Mouse (Mus musculus) limb, embryonic 13.5 days (tissue): ENCODE results near the gene Hoxa3. TPM values are rescaled to one million over a fixed set of nuclear protein-coding genes. Genes with fewer than 3 reads are reported as not detected.

Source experiments
- ATAC-seq: fragments of 200-750 bp; cut with Nextera tagmentation; 2 replicates; pipeline ENCODE4 v1.8.0; 2017; ENCODE audit warnings: low read depth, moderate number of reproducible peaks, moderate TSS enrichment; ENCODE audit not compliant: low FRiP score
- H3K27ac ChIP-seq: fragments of 300-500 bp; sonication (generic); 2 replicates; pipeline ENCODE4 v1.5.1; 2015; ENCODE audit warnings: inconsistent platforms, mild to moderate bottlenecking, moderate library complexity
- H3K27me3 ChIP-seq: fragments of 300-500 bp; sonication (generic); 2 replicates; pipeline ENCODE4 v1.6.1; 2015; ENCODE audit warnings: mild to moderate bottlenecking, inconsistent platforms
- H3K36me3 ChIP-seq: fragments of 300-500 bp; sonication (generic); 2 replicates; pipeline ENCODE4 v1.6.1; 2015; ENCODE audit warnings: inconsistent platforms, mild to moderate bottlenecking, moderate library complexity
- H3K4me1 ChIP-seq: fragments of 300-500 bp; sonication (generic); 2 replicates; pipeline ENCODE4 v1.6.1; 2015; ENCODE audit warnings: inconsistent platforms
- H3K4me2 ChIP-seq: fragments of 300-500 bp; sonication (generic); replicated peaks from 2 replicates; pipeline ENCODE4 v1.6.1; 2015; ENCODE audit warnings: inconsistent platforms, mild to moderate bottlenecking, moderate library complexity
- H3K4me3 ChIP-seq: fragments of 300-500 bp; sonication (generic); 2 replicates; pipeline ENCODE4 v1.5.1; 2015; ENCODE audit warnings: moderate library complexity, mild to moderate bottlenecking, inconsistent platforms
- H3K9ac ChIP-seq: fragments of 300-500 bp; sonication (generic); 2 replicates; pipeline ENCODE4 v1.6.1; 2015; ENCODE audit warnings: mild to moderate bottlenecking, inconsistent platforms
- H3K9me3 ChIP-seq: fragments of 300-500 bp; sonication (generic); 2 replicates; pipeline ENCODE4 v1.6.1; 2016; ENCODE audit warnings: inconsistent platforms
- WGBS: fragments of 180-500 bp; shearing (Covaris S2); methylation state at CpG from one replicate; pipeline ENCODE4 v1.1.7; 2015; 5-methylcytosine and 5-hydroxymethylcytosine counted together
- polyA plus RNA-seq: library from polyadenylated mRNA; unstranded; fragments of >200 nt; fragmentation: Nextera tagmentation; extraction: Ambion mirVana; gene quantifications from 2 replicates; pipeline ENCODE4 v1.2.1, GENCODE M21; 2015

The Hoxa3 gene
- 5.9 and 6.3 TPM in 2 replicates for polyA plus RNA-seq

DNA sequence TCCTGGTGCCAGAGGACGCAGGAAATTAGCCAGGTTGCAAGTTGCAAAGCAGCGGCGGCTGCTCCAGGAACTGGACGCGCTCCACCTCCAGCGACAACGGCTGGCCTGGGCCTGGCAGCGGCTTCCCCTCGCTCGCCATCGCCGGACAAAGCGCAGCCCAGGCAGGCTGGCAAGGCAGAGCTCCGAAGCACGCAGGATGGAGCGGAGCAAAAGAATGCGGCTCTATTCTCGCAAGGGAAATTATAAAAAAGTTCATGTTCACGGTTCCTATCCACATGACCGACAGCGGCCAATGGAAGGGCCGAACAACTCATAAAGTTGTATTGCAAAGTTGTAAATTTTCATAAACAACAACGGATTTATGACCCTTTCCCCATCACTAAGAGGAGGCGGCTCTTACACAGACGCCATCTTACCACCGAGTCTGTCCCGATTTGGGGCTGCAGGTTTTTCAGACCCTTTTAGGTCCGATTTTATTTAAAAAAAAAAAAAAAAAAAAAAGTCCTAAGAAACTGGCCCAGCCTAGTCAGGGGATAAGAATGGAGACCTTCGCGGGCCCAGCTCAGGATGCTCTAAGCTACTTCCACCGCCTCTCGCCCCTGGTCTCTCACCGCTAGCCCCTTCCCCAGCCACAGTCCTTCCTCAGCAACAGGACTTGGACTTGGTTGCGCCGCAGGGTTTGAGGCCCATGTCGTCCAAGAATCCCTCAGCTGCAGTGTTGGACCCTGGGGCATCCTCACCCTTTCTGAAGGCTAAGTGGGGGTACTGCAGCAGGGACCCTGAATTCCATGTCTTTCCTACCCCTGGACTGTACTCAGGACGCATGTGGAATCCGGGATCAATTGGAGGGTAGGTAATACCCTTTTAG, at the start of gene Hoxa3, which contains the start of gene Gm28308:
Hoxa3 (minus strand) TSS at position 218 of the 868 bp plus-strand sequence.
Gm28308 (minus strand) TSS at position 221 of the 868 bp plus-strand sequence.
- Histone ChIP-seq H3K4me1 (peaks cover 71% of the 10 kb centered on the region), H3K4me2 (peak within 1 kb of the TSS; percentile 90), H3K27ac (peak within 1 kb of the TSS; percentile 97), H3K9ac (peak within 1 kb of the TSS; percentile 95), H3K36me3 (no peaks in the 10 kb centered on the region), H3K4me3 (peak within 1 kb of the TSS; percentile 78), H3K9me3 (no peaks in the 10 kb centered on the region), H3K27me3 (peaks cover 26% of the 10 kb centered on the region)
- peak; percentile 58 for ATAC-seq
- WGBS: 2% methylated on average over 38 of the region's 38 CpGs

DNA sequence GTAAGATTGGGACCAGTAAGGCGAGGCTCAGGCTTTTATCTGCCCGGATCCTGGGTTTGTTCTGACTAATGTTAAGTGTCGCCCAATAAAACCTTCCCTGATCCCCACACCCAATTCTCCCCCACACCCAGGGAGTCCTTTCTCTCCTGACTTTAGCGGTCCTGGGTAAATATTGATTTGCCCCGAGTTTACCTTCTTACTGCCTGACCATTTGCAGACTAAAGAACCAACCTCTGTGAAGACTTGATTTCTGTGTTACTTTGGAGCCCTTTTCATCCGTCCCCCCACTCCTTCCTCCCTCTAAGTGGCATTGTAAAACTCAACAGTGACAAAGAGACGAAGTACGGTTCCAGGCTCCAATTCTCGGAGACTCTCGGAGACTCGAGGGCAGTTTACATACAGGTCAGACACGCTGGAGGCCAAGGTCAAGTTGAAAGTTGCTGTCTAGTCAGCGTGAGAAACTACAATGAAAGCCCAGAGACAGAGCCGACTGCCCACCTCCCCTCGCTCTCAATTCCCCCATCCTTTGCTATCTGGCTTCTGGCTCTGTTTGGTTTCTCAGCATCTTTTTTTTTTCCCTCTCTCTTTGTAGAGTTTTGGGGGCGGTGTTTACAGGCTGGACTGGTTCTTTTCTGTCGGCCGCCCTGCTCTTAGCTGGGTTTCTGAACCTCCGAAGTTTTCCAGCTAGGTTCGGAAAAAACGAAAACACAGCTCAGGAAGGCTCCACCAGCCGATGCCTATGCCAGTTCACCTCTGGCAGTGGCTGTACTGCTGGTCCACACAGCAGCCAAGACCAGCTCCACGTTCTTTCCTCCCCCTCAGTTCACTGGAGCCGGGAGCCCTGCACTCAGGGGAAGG, 49.6 kb upstream of the Hoxa3 start:
- Histone ChIP-seq H3K36me3 (no peaks in the 10 kb centered on the region), H3K9ac (peak overlapping the region; percentile 100), H3K27me3 (peaks cover 23% of the 10 kb centered on the region), H3K4me1 (peaks cover 33% of the 10 kb centered on the region), H3K4me2 (peak overlapping the region; percentile 69), H3K4me3 (peak overlapping the region; percentile 95), H3K9me3 (no peaks in the 10 kb centered on the region), H3K27ac (peak overlapping the region; percentile 97)
- ATAC-seq: no peak
- WGBS: 3% methylated on average over 24 of the region's 24 CpGs

DNA sequence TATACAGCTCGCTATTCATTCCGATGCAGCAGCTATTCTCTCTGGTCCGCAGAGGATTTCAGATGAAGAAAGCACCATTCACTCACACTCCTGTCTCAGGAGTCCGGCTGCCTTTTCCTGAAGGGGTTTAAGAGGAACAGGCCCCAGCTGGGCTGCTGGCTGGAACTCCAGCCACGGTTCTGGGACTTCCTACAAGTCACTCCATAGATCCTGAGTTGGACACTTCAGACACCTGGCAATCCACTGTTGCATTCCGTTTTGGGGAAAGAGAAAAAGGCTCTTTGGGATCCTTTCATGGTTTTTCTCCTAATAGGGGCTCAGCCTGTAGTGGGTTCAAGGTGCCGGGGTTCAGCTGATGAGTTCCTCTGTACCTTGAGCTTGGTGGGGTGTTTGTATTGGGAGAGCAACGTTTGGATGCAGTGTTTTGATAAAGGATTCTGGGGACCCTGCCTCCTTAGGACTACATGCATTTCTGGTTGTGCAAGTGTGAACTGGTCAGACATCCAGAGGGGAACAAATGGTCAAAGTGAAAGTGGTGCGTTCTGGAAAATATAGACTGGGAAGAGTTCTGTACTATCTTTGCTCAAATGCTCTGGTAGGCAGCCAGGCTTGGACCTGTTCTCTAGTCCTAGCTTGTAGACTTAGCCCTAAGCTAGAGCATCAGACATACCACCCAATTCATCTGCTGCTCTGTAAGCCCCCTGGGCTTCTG, 48.8 kb upstream of the Hoxa3 start:
- no peaks in the 10 kb centered on the region for H3K36me3 ChIP-seq
- H3K27ac ChIP-seq: peak overlapping the region; percentile 97
- 4% methylated on average over 9 of the region's 9 CpGs for WGBS

DNA sequence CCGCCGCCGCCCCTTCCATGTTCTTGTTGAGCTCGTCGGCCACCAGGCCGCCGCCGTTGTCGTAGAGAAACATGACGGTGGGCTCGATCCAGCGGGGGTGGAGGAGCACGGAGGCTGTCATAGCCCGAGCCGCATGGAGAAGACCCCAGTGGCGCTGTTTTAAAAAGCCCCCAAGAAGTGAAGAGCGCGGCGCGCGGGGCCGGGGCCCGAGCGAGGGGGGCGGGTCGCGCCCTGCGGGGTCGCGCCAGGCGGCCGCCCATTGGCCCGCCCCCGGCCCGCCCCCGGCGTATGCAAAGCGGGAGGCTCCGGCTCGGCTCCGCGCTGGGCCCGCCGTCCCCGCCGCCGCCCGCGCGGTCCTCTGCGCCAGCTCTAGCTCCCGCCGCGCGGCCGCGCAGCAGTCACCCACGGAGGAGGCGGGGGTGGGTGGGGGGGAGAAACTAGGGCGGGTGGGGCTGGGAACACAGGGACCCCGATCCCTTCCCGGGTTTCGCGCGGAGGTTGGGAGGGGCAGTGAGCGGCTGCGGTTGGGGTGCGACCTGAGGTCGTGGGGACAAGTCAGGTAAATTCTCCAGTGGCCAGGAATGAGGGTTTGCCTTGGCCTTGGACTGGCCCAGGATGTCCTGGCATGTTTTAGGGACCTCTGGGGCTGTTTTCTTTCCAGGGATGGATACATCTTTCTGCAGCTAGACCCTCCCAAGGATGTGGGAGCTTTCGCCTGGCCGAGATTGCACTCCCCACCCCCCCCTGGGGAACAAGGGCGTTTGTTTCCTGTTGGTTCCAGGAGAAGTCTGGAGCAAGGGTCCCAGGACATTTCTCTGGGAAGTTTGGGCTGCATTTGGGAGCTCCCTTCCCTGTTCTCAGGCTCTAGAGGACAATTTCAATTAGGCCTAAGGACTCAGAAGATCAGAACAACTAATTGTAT, 47.8 kb upstream of the Hoxa3 start, which contains the start of gene Hoxa13:
Hoxa13 (minus strand) TSS at position 227 of the 922 bp plus-strand sequence.
- Histone ChIP-seq H3K9ac (peak within 1 kb of the TSS; percentile 100), H3K4me2 (peak within 1 kb of the TSS; percentile 69), H3K4me3 (peak within 1 kb of the TSS; percentile 95), H3K36me3 (no peaks in the 10 kb centered on the region), H3K27ac (peak within 1 kb of the TSS; percentile 97), H3K4me1 (peaks cover 23% of the 10 kb centered on the region), H3K9me3 (no peaks in the 10 kb centered on the region), H3K27me3 (peaks cover 19% of the 10 kb centered on the region)
- under 1% methylated on average over 26 of the region's 72 CpGs for WGBS
- ATAC-seq: peak; percentile 90

More for the DNA sequence above, 48.8 kb upstream of the Hoxa3 start:
- peak overlapping the region; percentile 100 for H3K9ac ChIP-seq
- H3K27me3 ChIP-seq: peaks cover 23% of the 10 kb centered on the region
- H3K9me3 ChIP-seq: no peaks in the 10 kb centered on the region
- H3K4me2 ChIP-seq: peak overlapping the region; percentile 69
- ATAC-seq: no peak
- H3K4me3 ChIP-seq: peak overlapping the region; percentile 95
- peaks cover 32% of the 10 kb centered on the region for H3K4me1 ChIP-seq

DNA sequence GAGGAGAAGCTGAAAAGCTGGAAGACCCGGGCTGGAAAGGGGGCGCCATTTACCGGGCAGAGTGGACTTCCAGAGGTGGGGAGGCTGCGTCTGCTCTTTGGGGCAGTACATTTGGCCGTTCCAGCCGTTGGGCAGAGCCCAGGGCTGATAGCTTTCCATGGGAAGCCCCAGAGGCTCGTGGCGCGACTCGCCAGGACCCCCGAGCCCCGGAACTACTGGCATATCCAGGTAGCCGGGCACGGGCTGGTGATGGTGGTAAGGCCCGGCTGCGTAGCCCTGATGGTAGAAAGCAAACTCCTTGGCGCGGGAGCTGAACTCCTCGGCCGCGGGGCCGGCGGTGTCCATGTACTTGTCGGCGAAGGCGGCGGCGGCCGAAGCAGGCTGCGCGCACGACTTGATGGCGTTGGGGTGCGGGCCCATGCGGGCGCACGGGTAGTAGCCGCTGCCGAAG, 46.7 kb upstream of the Hoxa3 start:
- H3K27me3 ChIP-seq: peaks cover 19% of the 10 kb centered on the region; the same call in 1 of the 2 replicates
- H3K4me2 ChIP-seq: peak overlapping the region; percentile 69
- H3K36me3 ChIP-seq: no peaks in the 10 kb centered on the region
- peaks cover 20% of the 10 kb centered on the region for H3K4me1 ChIP-seq
- H3K9me3 ChIP-seq: no peaks in the 10 kb centered on the region
- peak overlapping the region; percentile 100 for H3K9ac ChIP-seq
- H3K4me3 ChIP-seq: peak overlapping the region; percentile 95
- no peak; the same call in 1 of the 2 replicates for ATAC-seq
- peak overlapping the region; percentile 97 for H3K27ac ChIP-seq
- under 1% methylated on average over 30 of the region's 39 CpGs for WGBS

DNA sequence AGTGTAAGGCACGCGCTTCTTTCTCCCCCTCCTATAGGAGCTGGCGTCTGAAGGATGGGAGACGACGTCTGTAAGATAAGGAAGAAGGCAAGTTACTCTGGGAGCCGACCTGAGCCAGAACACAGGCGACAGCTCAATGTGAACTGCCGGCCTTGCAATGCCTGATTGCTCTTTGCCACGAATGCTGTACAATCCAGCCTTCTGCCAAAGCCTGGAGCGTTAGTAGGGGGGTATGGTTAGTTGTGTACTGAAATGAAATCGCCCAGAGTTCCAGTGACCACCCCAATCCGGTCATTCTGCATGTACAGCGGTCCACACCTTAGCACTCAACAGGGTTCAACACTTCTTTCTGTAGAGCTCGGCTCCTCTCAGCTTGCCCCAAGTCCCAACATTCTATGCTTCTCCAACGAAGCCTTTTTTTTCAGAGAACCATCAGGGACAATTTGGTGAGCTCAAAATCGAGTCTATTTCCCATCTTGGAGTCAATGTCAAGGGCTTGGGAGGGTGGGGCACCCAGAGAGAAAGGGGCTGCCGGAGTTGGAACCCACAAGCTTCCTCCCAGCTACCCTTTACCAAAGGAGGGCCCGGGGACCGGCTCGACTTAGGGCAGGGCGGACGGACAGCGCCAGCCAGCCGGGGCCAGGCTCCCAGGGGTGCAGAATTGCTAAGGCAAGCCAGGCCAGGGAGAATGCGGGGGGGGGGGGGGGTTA, 46.1 kb upstream of the Hoxa3 start:
- H3K4me2 ChIP-seq: peak overlapping the region; percentile 69
- H3K27ac ChIP-seq: peak overlapping the region; percentile 97
- peaks cover 18% of the 10 kb centered on the region for H3K4me1 ChIP-seq
- WGBS: 1% methylated on average over 25 of the region's 25 CpGs
- H3K9ac ChIP-seq: peak overlapping the region; percentile 100
- peak overlapping the region; percentile 95 for H3K4me3 ChIP-seq
- no peaks in the 10 kb centered on the region for H3K36me3 ChIP-seq
- ATAC-seq: no peak
- peaks cover 15% of the 10 kb centered on the region; the same call in 1 of the 2 replicates for H3K27me3 ChIP-seq
- no peaks in the 10 kb centered on the region for H3K9me3 ChIP-seq

DNA sequence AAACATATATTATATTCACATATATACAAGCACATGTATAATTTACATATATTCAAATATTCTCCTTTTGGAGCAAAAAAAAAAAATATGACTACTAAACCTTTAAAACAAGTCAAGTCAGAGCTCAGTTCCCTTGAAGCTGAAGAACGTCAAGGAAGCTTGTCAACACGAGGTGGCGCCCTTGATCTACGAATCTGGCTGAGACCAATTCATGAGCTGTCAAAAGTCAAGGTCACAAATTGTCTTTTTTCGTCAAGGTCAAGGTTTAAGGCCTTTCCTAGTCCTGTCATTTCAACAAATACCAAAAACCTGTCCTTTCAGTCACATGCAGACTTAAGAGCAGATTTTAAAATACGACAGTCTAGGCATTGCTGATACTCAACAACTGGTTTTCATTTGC, 43.8 kb upstream of the Hoxa3 start:
- H3K36me3 ChIP-seq: peaks cover 7% of the 10 kb centered on the region; the same call in 1 of the 2 replicates
- peaks cover 10% of the 10 kb centered on the region for H3K27me3 ChIP-seq
- no peak for ATAC-seq
- H3K4me3 ChIP-seq: peak overlapping the region; percentile 95
- H3K4me2 ChIP-seq: peak overlapping the region; percentile 75
- H3K27ac ChIP-seq: no peak overlapping the region
- WGBS: 1% methylated on average over 6 of the region's 6 CpGs
- H3K9ac ChIP-seq: peak overlapping the region; percentile 69
- H3K4me1 ChIP-seq: peaks cover 15% of the 10 kb centered on the region
- H3K9me3 ChIP-seq: no peaks in the 10 kb centered on the region

DNA sequence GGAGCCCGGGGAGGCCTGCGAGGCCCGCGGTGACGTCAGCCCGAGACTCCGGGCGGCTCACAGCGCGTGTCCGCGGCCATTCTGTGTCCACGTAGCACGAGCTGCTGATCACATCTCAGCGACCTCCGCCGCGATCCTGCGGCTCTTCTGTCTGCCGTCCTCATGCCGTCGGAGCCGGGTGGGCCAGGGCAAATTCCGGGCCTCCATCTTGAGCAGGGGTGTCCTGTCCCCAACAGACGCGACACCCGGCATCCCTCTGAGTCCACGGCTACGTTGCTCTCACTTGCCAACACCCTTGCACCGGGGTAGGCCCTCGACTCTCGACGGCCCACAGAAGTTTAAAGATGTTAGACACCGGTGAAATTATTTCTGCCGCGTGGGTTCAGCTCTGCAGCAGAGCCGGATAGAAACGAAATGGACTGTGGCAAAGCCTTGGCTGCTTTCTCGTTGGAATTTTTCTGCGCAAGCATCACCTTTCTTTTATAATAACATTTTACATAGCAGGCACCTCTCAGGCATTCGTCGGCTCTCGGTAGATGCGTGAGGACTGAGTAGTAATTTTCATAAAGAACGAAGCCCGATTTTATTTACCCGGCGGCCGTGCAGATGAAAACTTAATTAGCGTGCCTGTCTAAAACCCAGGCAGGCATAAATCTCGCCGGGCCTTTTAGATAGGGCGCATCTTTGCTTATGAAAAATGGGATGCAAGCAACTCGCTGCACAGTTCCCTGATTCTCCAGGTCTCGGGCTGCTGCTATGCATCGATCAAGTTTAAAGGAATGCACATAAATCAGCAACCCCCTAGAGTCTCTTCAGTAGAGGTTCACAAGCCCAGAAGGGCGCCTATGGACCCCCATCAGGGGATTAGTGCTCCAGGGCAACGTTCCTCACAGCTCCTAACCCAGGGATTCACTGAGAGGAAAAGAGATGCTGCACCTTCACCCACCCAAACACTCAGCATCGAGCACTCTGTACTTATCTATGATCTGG, 40.7 kb upstream of the Hoxa3 start:
- whole genome bisulfite sequencing: 1% methylated on average over 59 of the region's 59 CpGs
- Histone ChIP-seq H3K9me3 (no peaks in the 10 kb centered on the region), H3K9ac (peak overlapping the region; percentile 87), H3K4me3 (peak overlapping the region; percentile 95), H3K27ac (peak overlapping the region; percentile 97), H3K36me3 (peaks cover 18% of the 10 kb centered on the region; the same call in 1 of the 2 replicates), H3K27me3 (peaks cover 13% of the 10 kb centered on the region), H3K4me2 (peak overlapping the region; percentile 75), H3K4me1 (peaks cover 37% of the 10 kb centered on the region)
- ATAC-seq: peak; percentile 16; the same call in 1 of the 2 replicates

DNA sequence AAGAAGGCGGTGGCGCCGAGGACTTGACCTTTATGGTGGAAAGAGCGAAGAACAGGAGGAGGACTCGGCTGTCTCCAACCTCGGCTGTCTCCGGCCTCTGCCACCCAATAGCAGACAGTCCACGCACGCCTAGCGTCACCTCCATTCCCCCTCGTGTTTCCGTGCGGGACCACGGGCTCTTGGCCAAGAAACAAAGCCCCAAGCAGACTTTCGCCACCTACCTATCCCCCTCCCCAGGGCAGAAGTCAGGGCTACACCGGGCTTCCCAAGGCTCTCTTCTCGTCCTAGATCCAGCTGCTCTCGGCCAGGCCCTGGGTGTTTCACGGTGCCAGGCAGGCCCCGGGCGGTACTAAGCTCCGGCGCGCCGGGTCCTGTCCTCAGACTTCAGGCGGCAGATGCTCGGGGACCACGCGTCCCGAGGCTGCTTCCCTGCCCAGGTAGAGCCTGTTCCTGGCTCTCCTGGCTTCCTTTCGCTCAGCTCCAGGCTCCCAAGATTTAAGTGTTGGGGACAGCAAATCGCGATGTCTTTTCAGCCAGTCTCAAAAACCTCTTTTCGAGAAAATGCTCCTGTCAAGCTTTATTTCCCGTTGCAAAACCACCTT, 39.7 kb upstream of the Hoxa3 start:
- H3K36me3 ChIP-seq: peaks cover 18% of the 10 kb centered on the region; the same call in 1 of the 2 replicates
- H3K27me3 ChIP-seq: peaks cover 13% of the 10 kb centered on the region
- peaks cover 37% of the 10 kb centered on the region for H3K4me1 ChIP-seq
- no peak for ATAC-seq
- H3K4me2 ChIP-seq: peak overlapping the region; percentile 75
- 2% methylated on average over 35 of the region's 35 CpGs for WGBS
- peak overlapping the region; percentile 87 for H3K9ac ChIP-seq
- no peaks in the 10 kb centered on the region for H3K9me3 ChIP-seq
- H3K4me3 ChIP-seq: peak overlapping the region; percentile 95
- H3K27ac ChIP-seq: peak overlapping the region; percentile 97
